Mouse (Mus musculus): ENCODE data around the gene Pfkfb3. TPM values are rescaled to one million over a fixed set of nuclear protein-coding genes. Genes with fewer than 3 reads are reported as not detected.
"Not testable (repeated sequence)": the region's sequence is repeated elsewhere in the genome, so short reads cannot be mapped to it uniquely, and the experiment has no call there.

The Pfkfb3 gene
- total RNA-seq, 2 experiments from 2014 or later: 41.1 to 45.4 TPM

GRCm38 (mm10) chr2:11552297-11552821, 1.5 kb downstream of the Pfkfb3 start:
- DNase-seq (ENCODE audit: low spot score in 2 of 2): no peak

GRCm38 (mm10) chr2:11551726-11552125, 2.2 kb downstream of the Pfkfb3 start:
- DNase-seq (ENCODE audit: low spot score in 2 of 2): no peak

DNA sequence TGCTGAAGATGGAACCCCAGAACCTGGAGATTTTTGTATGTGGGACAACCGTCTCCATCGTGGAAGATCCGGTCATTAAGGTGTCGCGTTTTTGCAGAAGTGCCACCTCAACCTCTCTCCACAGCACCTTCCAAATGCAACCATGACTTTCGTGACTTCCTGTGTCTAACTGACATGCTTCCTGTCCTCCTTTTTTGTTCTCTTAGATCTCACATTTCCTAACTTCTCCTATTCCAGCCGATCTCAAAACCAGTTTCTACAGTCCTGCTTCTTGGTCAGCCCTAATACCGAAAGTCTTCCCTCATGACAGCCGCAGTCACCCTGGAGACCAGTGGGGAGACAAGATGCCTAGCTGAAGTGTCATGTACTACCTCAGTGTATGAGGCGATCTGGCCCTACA, 5.4 kb downstream of the Pfkfb3 start:
- no peak for DNase-seq (ENCODE audit: low spot score in 2 of 2)

DNA sequence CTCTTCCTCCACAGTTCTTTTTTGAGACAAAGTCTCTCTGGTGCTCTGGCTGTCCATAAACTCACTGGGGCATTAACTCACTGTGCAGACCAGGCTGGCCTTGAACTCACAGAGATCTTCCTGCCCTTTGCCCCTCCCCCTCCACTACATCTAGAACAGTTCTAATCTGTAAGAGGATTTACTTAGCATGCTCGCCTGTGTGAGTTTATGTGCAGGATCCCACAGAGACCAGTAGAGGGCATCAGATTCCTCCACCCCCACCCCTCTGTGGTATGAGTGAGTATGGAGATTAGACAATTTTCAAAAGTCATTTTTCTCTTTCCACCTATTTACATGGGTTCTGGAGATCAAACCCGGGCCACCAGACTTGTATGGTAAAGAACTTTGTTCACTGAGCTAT, 6.3 kb downstream of the Pfkfb3 start:
- DNase-seq (ENCODE audit: low spot score in 2 of 2): no peak

- no peak for DNase-seq (ENCODE audit: low spot score in 2 of 2)
Observed at GRCm38 (mm10) chr2:11546091-11546490, 7.8 kb downstream of the Pfkfb3 start.

DNA sequence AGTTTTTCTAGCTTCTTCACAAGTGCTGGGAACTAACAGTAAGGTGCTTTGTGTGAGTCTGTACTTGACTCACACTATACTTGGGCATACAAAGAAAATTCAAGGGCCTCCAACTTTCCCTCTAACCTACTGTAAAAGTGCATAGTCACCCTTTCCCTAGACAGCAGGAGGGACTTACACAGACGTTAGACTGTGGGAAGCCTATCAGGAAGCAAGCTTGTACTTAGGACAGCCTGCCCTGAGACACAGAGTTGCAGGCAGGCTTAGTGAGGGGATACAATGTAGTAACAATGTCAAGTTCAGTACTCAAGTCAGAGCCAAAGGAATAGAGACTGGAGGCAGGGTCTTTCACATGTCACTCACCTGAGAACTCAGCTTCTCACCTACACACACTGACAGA, 8.5 kb downstream of the Pfkfb3 start:
- DNase-seq (ENCODE audit: low spot score in 2 of 2): no peak

DNA sequence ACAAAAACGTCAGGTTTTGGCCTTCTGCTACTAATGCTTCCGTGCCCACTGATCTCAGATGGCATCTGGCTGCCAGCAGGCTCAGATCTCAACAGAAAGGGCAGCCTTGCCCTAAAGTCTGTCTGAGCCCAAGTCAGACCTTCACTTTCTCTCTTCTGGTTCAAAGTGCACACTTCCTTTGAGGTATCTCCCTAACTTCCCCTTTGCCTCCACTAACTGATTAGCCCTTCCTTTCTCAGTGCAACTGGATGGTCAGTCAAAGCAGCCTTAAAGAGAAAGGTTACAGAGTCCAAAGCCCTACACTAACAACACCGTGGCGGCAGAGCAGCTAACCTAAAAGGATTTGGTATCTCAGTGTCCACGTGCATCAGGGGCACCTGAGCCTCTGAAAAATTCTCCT, 9.5 kb downstream of the Pfkfb3 start:
- DNase-seq (ENCODE audit: low spot score in 2 of 2): no peak

GRCm38 (mm10) chr2:11543158-11543557, 10.7 kb downstream of the Pfkfb3 start:
- no peak for DNase-seq (ENCODE audit: low spot score in 2 of 2)

- DNase-seq (ENCODE audit: low spot score in 2 of 2): peak; percentile 76 to 81
Observed at GRCm38 (mm10) chr2:11542640-11543039, 11.2 kb downstream of the Pfkfb3 start.

DNA sequence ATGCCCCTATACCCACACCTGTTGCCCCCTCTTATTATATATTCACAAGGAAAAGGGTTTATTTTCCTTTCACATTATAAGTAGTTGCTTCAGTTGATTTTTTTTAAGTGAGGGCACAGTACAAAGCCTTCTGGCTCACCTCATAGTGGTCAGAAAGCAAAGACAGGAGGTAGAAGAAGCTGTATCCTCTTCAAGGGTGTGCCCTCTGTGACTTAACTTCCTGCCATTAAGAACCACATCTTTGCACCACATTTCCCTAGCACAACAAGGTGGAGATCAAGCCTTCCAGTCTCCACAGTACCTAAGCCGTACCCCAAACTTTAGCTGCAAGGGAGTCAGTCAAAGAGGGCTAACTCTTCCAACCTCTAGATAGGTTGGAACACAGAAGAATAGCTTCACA, 11.8 kb downstream of the Pfkfb3 start:
- DNase-seq (ENCODE audit: low spot score in 2 of 2): no peak

GRCm38 (mm10) chr2:11541528-11541927, 12.3 kb downstream of the Pfkfb3 start:
- not testable (repeated sequence) for DNase-seq (ENCODE audit: low spot score in 2 of 2)

GRCm38 (mm10) chr2:11535966-11536365, 17.9 kb downstream of the Pfkfb3 start:
- no peak for DNase-seq (ENCODE audit: low spot score in 2 of 2)

DNA sequence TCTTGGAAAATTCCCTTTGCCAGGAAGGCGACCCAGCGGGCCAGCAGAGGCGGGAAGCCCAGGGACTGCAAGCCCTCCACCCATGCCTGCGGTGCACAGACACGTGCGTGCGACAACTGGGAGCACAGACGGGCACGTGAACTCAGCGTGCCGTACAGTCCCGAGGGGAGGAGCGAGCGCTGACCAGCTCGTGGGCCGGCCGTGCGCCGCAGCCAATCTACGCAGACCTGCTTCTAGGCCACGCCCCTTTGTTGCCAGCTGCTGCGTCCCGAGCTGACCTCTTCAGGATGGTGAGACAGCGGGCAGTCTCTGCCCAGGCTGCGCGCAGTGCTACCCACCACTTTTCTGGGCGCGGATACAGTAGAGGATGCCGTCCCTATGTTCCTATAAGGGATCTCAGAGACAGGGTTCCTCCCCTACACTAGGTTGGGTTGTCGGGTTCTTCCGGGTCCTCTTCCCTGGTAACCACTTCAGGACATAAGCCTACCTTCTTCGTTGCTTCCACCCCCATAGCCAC, 18.4 kb downstream of the Pfkfb3 start:
- peak; percentile 86 to 88 for DNase-seq (ENCODE audit: low spot score in 2 of 2)

DNA sequence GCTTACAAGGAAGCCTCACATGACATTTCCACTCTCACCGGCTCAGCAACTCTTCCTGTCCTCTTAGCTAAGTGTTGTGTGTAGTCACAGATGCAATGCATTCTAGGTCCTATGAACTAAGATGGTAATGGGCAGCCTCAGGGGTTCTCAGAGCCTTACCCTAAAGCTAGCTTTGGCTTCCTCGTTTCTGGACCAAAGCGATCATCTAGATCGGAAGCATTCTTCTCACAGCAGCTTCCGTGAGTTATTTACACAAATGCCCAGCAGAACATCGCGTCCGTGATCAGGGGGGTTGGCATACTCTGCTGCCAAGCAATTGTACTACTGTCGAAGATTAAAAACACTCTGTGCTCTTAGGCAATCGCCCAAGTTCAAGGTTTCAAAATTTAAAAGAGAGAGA, 19.1 kb downstream of the Pfkfb3 start:
- no peak for DNase-seq (ENCODE audit: low spot score in 2 of 2)

DNA sequence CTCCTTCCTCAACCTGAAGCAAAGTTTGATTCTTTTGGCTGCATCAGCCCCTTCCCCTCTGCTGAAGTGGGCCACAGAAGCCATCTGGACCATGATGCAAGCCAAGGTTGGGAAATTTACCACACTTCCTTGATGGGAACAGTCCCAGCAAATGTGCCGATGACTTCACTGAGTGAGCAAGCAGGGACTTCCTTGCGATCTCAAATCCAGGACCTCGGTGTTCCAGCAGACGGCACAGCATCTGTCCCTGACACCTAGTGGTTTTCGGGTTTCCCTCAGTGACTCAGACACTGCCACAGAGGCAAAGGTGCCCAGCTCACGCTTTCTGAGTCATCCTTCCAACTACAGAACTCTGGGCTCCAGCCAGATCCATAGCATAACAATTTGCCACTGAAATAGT, 23.8 kb downstream of the Pfkfb3 start:
- no peak for DNase-seq (ENCODE audit: low spot score in 2 of 2)

DNA sequence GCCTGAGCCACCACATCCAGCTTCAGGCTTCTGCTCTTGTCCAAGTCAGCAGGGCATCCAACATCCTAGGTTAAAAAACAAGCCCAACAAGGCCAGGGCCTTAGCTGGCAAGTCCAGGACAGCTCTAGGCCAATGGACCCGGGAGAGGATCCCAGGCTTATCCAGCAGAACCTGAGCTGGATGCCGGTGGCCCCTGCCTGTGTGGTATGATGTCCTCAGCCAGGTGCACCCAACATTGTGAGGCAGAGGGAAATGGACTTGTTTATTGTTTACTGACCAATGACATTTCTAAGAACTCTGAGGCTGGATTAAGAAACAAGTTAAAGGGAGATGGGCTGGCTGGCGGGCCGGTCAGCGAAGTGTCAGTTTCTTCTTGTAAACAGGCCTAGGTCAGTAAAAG, 27.8 kb downstream of the Pfkfb3 start:
- DNase-seq (ENCODE audit: low spot score in 2 of 2): no peak

- no peak for DNase-seq (ENCODE audit: low spot score in 2 of 2)
Observed at GRCm38 (mm10) chr2:11524736-11525135, 29.1 kb downstream of the Pfkfb3 start.

DNA sequence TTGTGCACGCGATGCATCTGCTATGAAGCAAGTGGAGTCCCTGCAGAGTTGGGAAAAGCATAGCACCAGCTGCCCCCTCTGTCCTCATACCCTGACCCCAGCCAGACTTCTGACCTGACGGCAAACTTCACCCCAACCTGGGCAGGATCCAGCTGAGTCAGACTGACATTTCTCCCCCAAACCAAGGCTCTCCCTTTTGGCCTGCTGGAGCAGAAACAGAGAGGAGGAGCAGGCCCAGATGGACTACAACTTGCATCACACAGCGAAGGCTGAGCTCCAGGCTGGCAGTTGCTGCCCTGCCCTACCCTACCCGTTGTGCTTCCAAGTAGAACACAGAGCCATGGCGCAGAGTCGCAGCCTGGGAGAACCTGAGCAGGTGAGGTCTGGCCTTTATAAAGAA, 32.1 kb downstream of the Pfkfb3 start:
- DNase-seq (ENCODE audit: low spot score in 2 of 2): no peak

GRCm38 (mm10) chr2:11520786-11521185, 33.1 kb downstream of the Pfkfb3 start:
- DNase-seq (ENCODE audit: low spot score in 2 of 2): no peak

GRCm38 (mm10) chr2:11515828-11516227, 38.0 kb downstream of the Pfkfb3 start:
- no peak for DNase-seq (ENCODE audit: low spot score in 2 of 2)

DNA sequence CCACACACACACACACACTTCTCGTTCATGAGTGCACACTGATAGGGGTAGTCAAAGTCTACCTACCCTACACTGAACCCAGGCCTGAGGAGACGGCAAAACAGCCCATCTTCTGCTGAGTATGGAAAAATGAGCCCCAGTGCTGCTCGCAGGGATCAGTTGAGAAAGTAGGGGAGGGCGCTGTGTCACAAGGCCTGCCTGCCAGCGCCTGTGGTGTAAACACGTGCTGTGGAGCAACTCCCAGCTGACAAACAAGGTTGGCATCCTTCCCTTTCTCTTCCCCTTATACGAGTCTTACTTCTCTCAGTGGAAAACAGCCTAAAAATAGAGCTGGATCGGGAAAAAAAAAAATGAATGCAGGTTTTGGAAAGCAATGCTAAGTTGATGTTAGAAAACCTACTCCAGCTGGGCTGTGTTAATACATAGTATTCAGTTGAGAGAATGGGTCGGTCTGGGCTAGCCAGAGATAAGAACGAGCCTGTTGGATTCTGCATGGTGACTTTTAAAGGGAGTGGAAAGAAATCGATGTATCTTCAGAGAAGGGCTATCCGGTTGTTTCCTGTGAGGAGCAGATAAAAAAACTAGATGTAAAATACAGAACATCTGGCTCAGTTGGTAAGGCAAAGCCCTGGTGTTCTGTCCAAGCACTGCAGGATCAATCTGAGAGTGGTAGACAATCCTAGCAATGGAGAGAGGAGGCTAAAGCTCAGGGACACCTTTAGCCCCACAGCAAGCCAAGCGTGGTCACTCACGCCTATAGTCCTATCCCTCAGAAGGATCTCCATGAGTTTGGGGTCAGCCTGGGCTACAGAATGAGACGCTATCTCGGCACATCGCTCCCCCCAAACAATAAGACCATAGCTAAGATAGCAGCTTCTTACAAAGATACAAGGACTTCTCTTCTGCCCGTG, 40.6 kb downstream of the Pfkfb3 start:
- DNase-seq (ENCODE audit: low spot score in 2 of 2): no peak

- no peak for DNase-seq (ENCODE audit: low spot score in 2 of 2)
Observed at GRCm38 (mm10) chr2:11512127-11512526, 41.8 kb downstream of the Pfkfb3 start.

- no peak for DNase-seq (ENCODE audit: low spot score in 2 of 2)
Observed at GRCm38 (mm10) chr2:11503736-11504135, 50.1 kb downstream of the Pfkfb3 start.

Measured in layer of hippocampus, postnatal 10 days (tissue).